Mouse (Mus musculus): ENCODE data around the gene Il2rb. TPM values are rescaled to one million over a fixed set of nuclear protein-coding genes. Genes with fewer than 3 reads are reported as not detected.

Gene Il2rb
- total and polyA plus RNA-seq, 3 experiments = 0.04 TPM; not detected in 2

GRCm38 (mm10) chr15:78542098-78542766 lies 47.2 kb upstream of the Il2rb start:
- no peak overlapping the region for H3K27ac ChIP-seq (ENCODE audit: control insufficient read depth, low read depth, low read length)
- H3K4me3 ChIP-seq (ENCODE audit: control insufficient read depth in 1 of 2, insufficient read depth in 1 of 2, low read depth in 2 of 2, low read length in 2 of 2) = no peak overlapping the region
- H3K79me2 ChIP-seq (ENCODE audit: control insufficient read depth, insufficient read depth, low read length, poor library complexity) = no peaks in the 10 kb centered on the region
- peaks cover 0 to 3% of the 10 kb centered on the region in 2 experiments; a peak in 3 of 4 replicates for H3K27me3 ChIP-seq (ENCODE audit: control insufficient read depth in 1 of 2, insufficient read depth in 2 of 2, low read length in 2 of 2)
- no peak overlapping the region for H3K9ac ChIP-seq (ENCODE audit: control insufficient read depth, low read depth, low read length, poor library complexity, severe bottlenecking)
- no peaks in the 10 kb centered on the region for H3K36me3 ChIP-seq (ENCODE audit: control insufficient read depth in 1 of 2, insufficient read depth in 2 of 2, low read length in 2 of 2)
- no peak for TF ChIP-seq NELFE (IDR thresholded peaks at IDR 0.05; ENCODE audit: low read depth, low read length)
- TF ChIP-seq TAL1 (IDR thresholded peaks at IDR 0.05; ENCODE audit: low read length) = no peak
- no peak for TF ChIP-seq ZC3H11A (IDR thresholded peaks at IDR 0.05; ENCODE audit: low read depth, low read length)
- TF ChIP-seq ZKSCAN1 (IDR thresholded peaks at IDR 0.05; ENCODE audit: low read depth, low read length) = no peak
- no peaks in the 10 kb centered on the region for H3K4me1 ChIP-seq (ENCODE audit: control insufficient read depth in 1 of 2, insufficient read depth in 2 of 2, low read length in 2 of 2)
- H3K9me3 ChIP-seq (replicated peaks; ENCODE audit: insufficient read depth, low read length) = no peaks in the 10 kb centered on the region
- DNase-seq (ENCODE audit: low read depth, low spot score) = no peak

GRCm38 (mm10) chr15:78541606-78542005 lies 46.5 kb upstream of the Il2rb start:
- TF ChIP-seq MAX (IDR thresholded peaks at IDR 0.05; ENCODE audit: low read length) (no peak), CHD2 (IDR thresholded peaks at IDR 0.05; ENCODE audit: low read length) (no peak), RCOR1 (IDR thresholded peaks at IDR 0.05; ENCODE audit: low read depth, low read length) (no peak), GABPA (IDR thresholded peaks at IDR 0.05; ENCODE audit: low read depth, low read length) (no peak), EP300 (IDR thresholded peaks at IDR 0.05; ENCODE audit: low read depth in 1 of 2, low read length in 2 of 2) (no peak), POLR2A (IDR thresholded peaks at IDR 0.05; ENCODE audit: control insufficient read depth in 1 of 2, insufficient read depth in 1 of 2, low read depth in 1 of 2, low read length in 2 of 2, poor library complexity in 1 of 2) (no peak), SMC3 (IDR thresholded peaks at IDR 0.05; ENCODE audit: low read depth, low read length) (no peak), TBP (IDR thresholded peaks at IDR 0.05; ENCODE audit: low read depth, low read length) (no peak), TAL1 (IDR thresholded peaks at IDR 0.05; ENCODE audit: low read length) (no peak), MAFK (IDR thresholded peaks at IDR 0.05; ENCODE audit: borderline replicate concordance, low read depth, low read length) (no peak), ETS1 (IDR thresholded peaks at IDR 0.05; ENCODE audit: low read depth, low read length) (no peak), USF2 (IDR thresholded peaks at IDR 0.05; ENCODE audit: borderline replicate concordance in 1 of 2, insufficient read depth in 1 of 2, low read depth in 1 of 2, low read length in 2 of 2) (no peak)
- Histone ChIP-seq H3K36me3 (ENCODE audit: control insufficient read depth in 1 of 2, insufficient read depth in 2 of 2, low read length in 2 of 2) (no peaks in the 10 kb centered on the region), H3K27me3 (ENCODE audit: control insufficient read depth in 1 of 2, insufficient read depth in 2 of 2, low read length in 2 of 2) (peaks cover 0 to 3% of the 10 kb centered on the region in 2 experiments; a peak in 3 of 4 replicates)

More at GRCm38 (mm10) chr15:78541606-78542005, 46.5 kb upstream of the Il2rb start:
- no peak overlapping the region for H3K9ac ChIP-seq (ENCODE audit: control insufficient read depth, low read depth, low read length, poor library complexity, severe bottlenecking)
- H3K27ac ChIP-seq (ENCODE audit: control insufficient read depth, low read depth, low read length) = no peak overlapping the region
- no peaks in the 10 kb centered on the region for H3K79me2 ChIP-seq (ENCODE audit: control insufficient read depth, insufficient read depth, low read length, poor library complexity)
- H3K9me3 ChIP-seq (replicated peaks; ENCODE audit: insufficient read depth, low read length) = no peaks in the 10 kb centered on the region
- no peak for DNase-seq (ENCODE audit: low read depth, low spot score)
- no peaks in the 10 kb centered on the region for H3K4me1 ChIP-seq (ENCODE audit: control insufficient read depth in 1 of 2, insufficient read depth in 2 of 2, low read length in 2 of 2)
- H3K4me3 ChIP-seq (ENCODE audit: control insufficient read depth in 1 of 2, insufficient read depth in 1 of 2, low read depth in 2 of 2, low read length in 2 of 2) = no peak overlapping the region

All from MEL (cell line).